Mouse (Mus musculus) gastrocnemius, postnatal 36 days (tissue): Measurements from ENCODE around the gene Tma7. TPM values are rescaled to one million over a fixed set of nuclear protein-coding genes. Genes with fewer than 3 reads are reported as not detected.
A peak's percentile ranks its signal among the peaks of the same experiment; 100 is the strongest.

Source experiments
- DNase-seq, 2 experiments: peaks; one replicate each; pipeline ENCODE4 v3.0.0; 2022
- intact Hi-C: fragments of 180-260 bp; cut with DNase I; formaldehyde crosslinking; loops from one replicate; pipeline ENCODE4 v1.15.1; 2025
- long read RNA-seq, 2 experiments: library from polyadenylated mRNA; stranded (forward); transcript quantifications; one replicate each; pipeline ENCODE4 v2.0.0; 2021
- total RNA-seq, 2 experiments: library from RNA; stranded (reverse); gene quantifications; 2 replicates each; pipeline ENCODE4 v1.2.3; 2021

Gene Tma7
- 100 to 1,000 TPM; 245 to 268 TPM for total RNA-seq
- long read RNA-seq, experiment 1, transcript Tma7-201 (4 exons, 944 nt), result major isoform, 278 of 291 reads
- long read RNA-seq, experiment 1, partial matches to known transcripts, result 10 of 291 reads
- long read RNA-seq, experiment 1, other reads (novel, unspliced or antisense), result 0 of 291 reads
- long read RNA-seq, experiment 2, transcript Tma7-201 (4 exons, 944 nt), result major isoform, 327 of 342 reads
- long read RNA-seq, experiment 2, partial matches to known transcripts, result 9 of 342 reads
- long read RNA-seq, experiment 2, other reads (novel, unspliced or antisense), result 3 of 342 reads

GRCm38 (mm10) chr9:109082124-109082800 is at the start of gene Tma7, which contains the start of gene Ccdc51:
Gene Tma7, minus strand, starts transcription at chr9:109082587.
Gene Ccdc51, plus strand, starts transcription at chr9:109082493.
- DNase-seq, result peak; percentile 70 to 74
- intact Hi-C loops, result no loop called here

DNA sequence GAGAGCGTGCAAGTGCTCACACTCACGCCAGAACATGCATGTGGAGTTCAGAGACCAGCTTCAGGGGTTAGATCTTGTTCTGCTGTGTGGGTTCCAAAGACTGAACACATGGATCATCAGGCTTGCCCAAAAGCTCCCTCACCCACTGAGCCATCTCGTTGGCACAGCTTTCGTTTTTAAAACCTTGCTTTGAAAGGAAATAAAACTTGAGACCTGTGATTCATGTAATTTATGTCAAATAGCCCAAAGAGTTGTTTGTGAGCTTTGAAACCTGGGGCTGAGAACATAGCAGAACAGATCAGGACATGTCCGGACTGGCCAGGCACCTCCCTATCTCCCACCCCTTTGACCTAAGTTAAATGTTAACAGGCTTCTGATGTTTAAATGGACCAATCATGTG is 47.7 kb upstream of the Tma7 start:
- intact Hi-C loops, result no loop called here
- no peak for DNase-seq

DNA sequence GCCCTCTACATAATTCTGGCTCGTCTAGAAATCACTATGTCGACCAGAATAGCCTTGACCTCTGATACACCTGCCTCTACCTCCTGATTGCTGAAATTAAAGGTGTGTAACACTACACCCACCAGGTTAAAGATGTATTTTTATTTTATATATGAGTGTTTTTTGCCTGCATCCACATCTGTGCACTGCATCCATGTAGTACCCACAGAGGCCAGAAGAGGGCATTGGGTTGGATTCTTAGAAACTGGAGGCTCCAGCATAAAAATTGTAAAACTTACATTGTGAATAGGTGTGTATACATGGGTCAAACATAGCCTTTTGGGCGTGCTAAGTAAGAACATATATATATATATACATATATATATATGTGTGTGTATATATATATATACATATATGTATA is 45.8 kb upstream of the Tma7 start:
- DNase-seq, result no peak
- intact Hi-C loops, result no loop called here

DNA sequence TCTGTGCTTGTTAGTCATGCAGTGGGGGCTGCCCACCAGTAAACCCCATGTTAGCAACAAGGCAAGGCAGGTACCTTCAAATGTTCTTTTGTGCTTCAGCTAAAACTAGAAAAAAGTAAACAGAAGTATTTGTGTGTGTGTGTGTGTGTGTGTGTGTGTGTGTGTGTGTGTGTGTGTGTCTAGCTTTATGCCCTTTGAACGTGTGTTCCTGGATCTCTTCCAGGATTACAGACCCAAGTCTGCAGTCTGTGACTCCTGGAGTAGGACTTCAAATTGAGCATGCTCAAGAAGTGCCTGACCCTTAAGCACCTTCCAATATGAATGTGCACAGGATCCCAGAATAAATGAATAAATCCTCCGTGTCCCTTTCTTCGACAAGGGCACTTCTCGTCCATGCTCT is 44.7 kb upstream of the Tma7 start:
- no peak for DNase-seq
- intact Hi-C loops, result no loop called here

- intact Hi-C loops, result no loop called here
- no peak for DNase-seq
Observed at GRCm38 (mm10) chr9:109125481-109125880, 43.1 kb upstream of the Tma7 start.

GRCm38 (mm10) chr9:109125043-109125442 is 42.7 kb upstream of the Tma7 start:
- no peak for DNase-seq
- intact Hi-C loops, result no loop called here

DNA sequence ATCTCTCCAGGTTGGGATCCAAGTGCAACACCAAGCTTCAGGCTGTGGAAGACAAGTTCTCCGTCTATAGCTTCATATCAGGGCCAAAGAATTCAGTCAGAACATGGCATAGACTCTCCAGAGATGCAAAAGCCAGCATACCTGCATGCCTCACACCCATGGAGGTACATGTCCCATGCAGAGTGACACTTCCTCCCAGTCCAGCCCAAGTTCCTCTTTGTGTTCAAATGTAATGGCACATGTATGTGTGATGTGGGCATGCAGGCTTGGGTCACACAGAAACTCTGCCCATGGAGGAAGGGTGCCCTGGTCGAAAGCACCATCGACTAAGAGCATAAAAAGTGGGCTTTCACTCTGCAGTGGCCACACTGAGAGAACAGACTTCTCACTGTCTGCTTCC is 41.8 kb upstream of the Tma7 start:
- intact Hi-C loops, result no loop called here

DNA sequence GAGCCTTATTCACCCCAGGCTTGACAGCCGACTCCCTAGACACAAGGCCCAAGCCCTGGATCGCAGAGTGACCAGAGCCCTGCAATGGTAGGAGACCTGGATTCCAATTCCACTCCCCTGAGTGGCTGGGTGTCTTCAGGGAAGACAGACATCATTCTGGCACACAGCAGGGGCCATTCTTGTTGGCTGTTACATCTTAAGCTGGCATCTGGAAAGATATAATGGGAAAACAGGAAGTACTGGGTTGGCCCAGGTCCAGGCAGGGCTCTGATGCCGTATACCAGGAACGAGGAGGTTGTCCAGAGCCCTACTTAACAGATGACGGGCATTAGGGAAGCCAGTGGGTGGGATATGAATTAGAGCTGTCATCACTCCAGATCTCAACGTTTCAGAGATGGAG is 40.9 kb upstream of the Tma7 start:
- intact Hi-C loops, result loop anchor here (2.0 kb wide), 1 partner anchor 122 kb away; no protein-coding TSS in a partner anchor

More for the DNA sequence above, 41.8 kb upstream of the Tma7 start:
- DNase-seq, result no peak

DNA sequence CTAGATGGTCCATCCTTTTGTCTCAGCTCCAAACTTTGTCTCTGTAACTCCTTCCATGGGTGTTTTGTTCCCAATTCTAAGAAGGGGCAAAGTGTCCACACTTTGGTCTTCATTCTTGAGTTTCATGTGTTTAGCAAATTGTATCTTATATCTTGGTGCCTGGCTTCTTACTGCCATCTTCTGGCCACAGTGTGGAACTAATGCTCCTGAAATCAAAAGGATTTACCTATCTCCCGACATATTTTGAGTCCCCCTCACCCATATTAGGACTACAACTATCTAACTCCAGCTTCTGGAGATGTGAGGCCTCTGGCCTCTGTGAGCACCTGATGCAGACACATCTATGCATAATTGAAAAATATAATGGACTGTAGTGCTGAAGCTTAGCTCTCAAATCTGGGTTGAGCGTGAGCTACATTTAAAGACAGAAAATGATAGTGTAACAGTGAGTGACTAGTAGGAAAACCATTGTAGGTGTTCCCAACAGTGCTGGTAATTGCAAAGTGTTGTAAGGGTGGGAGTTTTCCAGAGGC is 40.2 kb upstream of the Tma7 start:
- DNase-seq, result no peak
- intact Hi-C loops, result loop anchor here (2.0 kb wide), 1 partner anchor 122 kb away; no protein-coding TSS in a partner anchor

More for the DNA sequence above, 40.9 kb upstream of the Tma7 start:
- no peak for DNase-seq

GRCm38 (mm10) chr9:109120956-109121355 is 38.6 kb upstream of the Tma7 start:
- DNase-seq, result no peak
- intact Hi-C loops, result loop anchor here (2.0 kb wide), 1 partner anchor 34 kb away; no protein-coding TSS in a partner anchor

DNA sequence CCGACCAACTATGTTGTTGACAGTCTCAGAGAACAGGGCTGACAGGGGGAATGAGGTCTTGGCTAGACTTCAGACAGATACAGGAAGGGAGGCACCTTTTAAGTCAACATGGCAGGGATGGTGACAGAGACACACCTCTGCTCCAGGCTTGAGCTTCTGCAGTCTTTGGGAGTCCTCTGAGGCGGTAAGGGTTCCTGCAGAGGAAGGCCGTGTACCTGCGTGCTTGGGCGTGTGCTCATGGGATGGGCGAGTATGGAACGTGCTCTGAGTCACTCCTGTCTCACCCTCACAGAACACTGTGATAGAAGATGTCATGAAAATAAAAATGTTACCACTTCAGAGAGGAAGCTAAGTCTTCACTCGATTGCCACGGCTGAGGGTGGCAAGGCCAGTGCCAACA is 37.2 kb upstream of the Tma7 start:
- intact Hi-C loops, result no loop called here
- no peak for DNase-seq

- peak; percentile 21 to 31 for DNase-seq
- intact Hi-C loops, result no loop called here
Observed at GRCm38 (mm10) chr9:109118106-109118505, 35.7 kb upstream of the Tma7 start.

GRCm38 (mm10) chr9:109116205-109116604 is 33.8 kb upstream of the Tma7 start:
- no peak for DNase-seq
- intact Hi-C loops, result no loop called here

DNA sequence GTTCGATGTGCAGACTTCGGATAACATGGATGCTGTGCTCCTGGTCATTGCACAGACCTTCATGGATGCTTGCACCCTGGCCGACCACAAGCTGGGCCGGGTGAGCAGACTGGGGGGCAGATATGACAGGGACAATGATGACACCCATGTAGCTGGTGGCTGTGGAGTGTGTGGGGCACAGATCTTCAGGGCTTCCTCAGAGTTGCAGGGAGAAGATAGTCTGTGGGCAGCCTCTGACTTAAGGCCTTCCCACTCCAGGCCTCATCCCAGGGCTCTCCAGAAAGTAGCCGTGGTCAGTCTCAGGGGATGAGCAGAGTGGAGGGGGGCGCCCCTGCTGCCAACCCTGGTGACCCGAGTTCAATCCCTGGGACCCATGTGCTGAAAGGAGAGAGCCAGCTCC is 32.5 kb upstream of the Tma7 start:
- DNase-seq, result no peak
- intact Hi-C loops, result no loop called here

DNA sequence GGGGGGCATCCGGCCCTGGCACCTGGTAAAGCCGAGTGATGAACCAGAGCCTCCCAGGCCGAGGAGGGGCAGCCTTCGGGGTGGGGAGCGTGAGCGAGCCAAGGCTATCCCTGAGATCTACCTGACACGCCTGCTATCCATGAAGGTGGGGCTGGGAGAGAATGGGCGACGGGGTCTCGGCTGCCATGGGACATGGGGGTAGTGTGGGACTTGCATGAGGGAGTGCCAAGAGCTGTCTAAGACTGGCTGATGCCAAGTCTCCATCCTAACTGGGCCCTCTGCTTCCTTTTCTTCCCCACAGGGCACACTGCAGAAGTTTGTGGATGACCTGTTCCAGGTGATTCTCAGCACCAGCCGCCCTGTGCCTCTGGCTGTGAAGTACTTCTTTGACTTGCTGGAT is 31.9 kb upstream of the Tma7 start:
- no peak for DNase-seq
- intact Hi-C loops, result no loop called here

DNA sequence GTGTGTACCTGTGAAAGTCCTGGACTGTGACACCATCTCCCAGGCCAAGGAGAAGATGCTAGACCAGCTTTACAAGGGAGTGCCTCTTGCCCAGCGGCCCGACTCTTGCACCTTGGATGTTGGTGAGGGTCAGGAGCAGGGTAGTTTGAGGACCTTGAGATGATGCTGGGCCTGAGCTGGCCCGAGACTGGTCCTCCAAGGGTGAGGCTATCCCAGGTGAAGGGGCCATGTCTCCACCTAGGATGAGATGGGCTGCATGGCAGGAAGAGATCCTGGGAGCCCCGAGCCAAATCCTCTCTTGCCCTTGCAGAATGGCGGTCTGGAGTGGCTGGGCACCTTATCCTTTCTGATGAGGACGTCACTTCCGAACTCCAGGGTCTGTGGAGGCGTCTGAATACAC is 30.9 kb upstream of the Tma7 start:
- no peak for DNase-seq
- intact Hi-C loops, result no loop called here

- intact Hi-C loops, result no loop called here
- peak in 1 of 2 experiments; percentile 2 for DNase-seq
Observed at GRCm38 (mm10) chr9:109111591-109111990, 29.2 kb upstream of the Tma7 start.

DNA sequence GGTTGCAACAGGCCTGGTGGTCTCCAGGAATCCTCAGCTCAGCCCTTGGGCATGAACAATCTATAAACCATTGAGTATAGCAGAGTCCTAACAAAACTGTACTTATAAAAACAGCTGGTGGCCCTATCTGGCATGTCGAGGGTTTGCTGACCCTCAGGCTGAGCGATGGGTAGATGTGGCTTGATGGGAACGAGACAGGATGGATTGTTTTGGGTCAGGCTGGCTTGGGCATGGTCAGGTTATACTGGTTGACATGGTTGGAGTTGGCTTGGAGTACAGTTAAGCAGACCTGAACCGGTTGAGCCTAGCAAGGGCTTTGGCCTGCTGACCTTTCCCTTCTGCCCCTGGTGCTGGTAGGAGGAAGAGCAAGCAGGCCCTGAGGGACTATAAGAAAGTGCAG is 28.7 kb upstream of the Tma7 start:
- intact Hi-C loops, result no loop called here
- DNase-seq, result no peak

- intact Hi-C loops, result no loop called here
- no peak for DNase-seq
Observed at GRCm38 (mm10) chr9:109110240-109110639, 27.9 kb upstream of the Tma7 start.

- DNase-seq, result no peak
- intact Hi-C loops, result no loop called here
Observed at GRCm38 (mm10) chr9:109107341-109107740, 25.0 kb upstream of the Tma7 start.

GRCm38 (mm10) chr9:109105648-109106047 is 23.3 kb upstream of the Tma7 start:
- intact Hi-C loops, result no loop called here
- no peak for DNase-seq

DNA sequence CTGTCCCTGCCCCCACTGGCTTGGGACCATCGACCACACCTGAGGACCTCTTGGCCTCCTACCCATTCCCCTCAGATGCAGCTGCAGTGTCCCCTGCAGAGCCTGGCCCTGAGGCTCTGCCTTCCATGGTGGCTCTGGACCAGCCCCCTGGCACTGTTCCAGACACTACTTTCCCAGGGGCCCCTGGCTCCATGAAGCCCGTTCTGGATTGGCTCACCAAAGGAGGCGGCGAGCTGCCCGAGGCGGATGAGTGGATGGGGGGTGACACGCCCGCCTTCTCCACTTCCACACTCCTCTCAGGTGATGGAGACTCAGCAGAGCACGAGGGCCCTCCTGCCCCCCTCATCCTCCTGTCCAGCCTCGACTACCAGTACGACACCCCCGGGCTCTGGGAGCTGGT is 22.6 kb upstream of the Tma7 start:
- intact Hi-C loops, result no loop called here
- DNase-seq, result no peak
